Mouse (Mus musculus) lung, postnatal 0 days (tissue): ENCODE measurements at regions not wholly inside any gene's neighbourhood (a gene's known extent, or its start where the extent isn't known, plus 50 kb on each side); places are given as distances from the start of the nearest gene placed in this dataset.

ENCODE experiments used
- ATAC-seq: fragments of 200-750 bp; cut with Nextera tagmentation; 2 replicates; pipeline ENCODE4 v1.8.0; 2017; ENCODE audit warnings: moderate library complexity
- DNase-seq: peaks from one replicate; pipeline ENCODE4 v3.0.0-alpha.2; 2016; ENCODE audit warnings: low spot score
- H3K27ac ChIP-seq: fragments of 300-500 bp; sonication (generic); 2 replicates; pipeline ENCODE4 v1.5.1; 2014; ENCODE audit warnings: antibody characterized with exemption, mild to moderate bottlenecking, low read length, mixed read lengths
- H3K27me3 ChIP-seq: fragments of 300-500 bp; sonication (generic); replicated peaks from 2 replicates; pipeline ENCODE4 v1.6.1; 2014; ENCODE audit warnings: low read length, mixed read lengths; ENCODE audit not compliant: insufficient read depth
- H3K36me3 ChIP-seq: fragments of 300-500 bp; sonication (generic); 2 replicates; pipeline ENCODE4 v1.6.1; 2014; ENCODE audit warnings: low read length, mixed read lengths; ENCODE audit not compliant: insufficient read depth
- H3K4me1 ChIP-seq: fragments of 300-500 bp; sonication (generic); 2 replicates; pipeline ENCODE4 v1.6.1; 2014; ENCODE audit warnings: antibody characterized with exemption, low read depth, low read length, mixed read lengths; ENCODE audit not compliant: insufficient read depth
- H3K4me2 ChIP-seq: fragments of 300-500 bp; sonication (generic); replicated peaks from 2 replicates; pipeline ENCODE4 v1.6.1; 2014; ENCODE audit warnings: low read depth, mild to moderate bottlenecking, low read length, moderate library complexity, mixed read lengths
- H3K4me3 ChIP-seq: fragments of 300-500 bp; sonication (generic); 2 replicates; pipeline ENCODE4 v1.5.1; 2014; ENCODE audit warnings: low read depth, low read length
- H3K9ac ChIP-seq: fragments of 300-500 bp; sonication (generic); replicated peaks from 2 replicates; pipeline ENCODE4 v1.6.1; 2014; ENCODE audit warnings: low read depth, mild to moderate bottlenecking
- H3K9me3 ChIP-seq: fragments of 300-500 bp; sonication (generic); 2 replicates; pipeline ENCODE4 v1.6.1; 2016; ENCODE audit warnings: low read length, mixed read lengths
- CTCF ChIP-seq: IDR thresholded peaks from 2 replicates; pipeline ENCODE4 v1.5.1; 2016; ENCODE audit warnings: antibody characterized with exemption, mild to moderate bottlenecking
- EP300 ChIP-seq: IDR thresholded peaks from 2 replicates; pipeline ENCODE4 v1.6.1; 2016; ENCODE audit warnings: antibody characterized with exemption, mild to moderate bottlenecking, control low read depth
- WGBS: fragments of 180-500 bp; shearing (Covaris S2); extraction: QIAGEN DNeasy Blood & Tissue Kit; methylation state at CpG from one replicate; pipeline ENCODE4 v1.1.7; 2014; 5-methylcytosine and 5-hydroxymethylcytosine counted together

DNA sequence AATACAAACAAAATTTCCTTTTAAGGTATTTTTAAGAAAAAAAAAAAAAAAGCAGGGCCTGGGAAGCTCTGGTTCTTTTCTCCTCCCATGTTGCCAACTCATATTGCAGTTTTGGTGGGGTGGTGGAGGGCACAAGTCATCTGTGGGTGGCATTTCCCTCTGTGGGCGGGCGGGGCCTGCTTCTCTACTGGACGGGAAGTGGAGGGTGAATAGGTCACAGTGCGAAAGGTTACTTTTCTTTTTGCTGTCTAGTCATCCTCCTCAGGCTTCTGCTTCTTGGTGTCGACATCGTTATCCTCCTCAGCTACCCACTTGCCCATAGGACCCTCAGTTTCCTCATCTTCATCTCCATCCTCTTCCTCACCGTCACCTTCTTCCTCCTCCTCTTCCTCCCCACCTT lies 55.3 kb upstream of the Plcb1 start:
- ATAC-seq (no peak), DNase-seq (no peak)
- Histone ChIP-seq H3K4me1 (no peaks in the 10 kb centered on the region), H3K4me2 (no peak overlapping the region), H3K27ac (no peak overlapping the region), H3K4me3 (no peak overlapping the region), H3K27me3 (no peaks in the 10 kb centered on the region), H3K9me3 (no peaks in the 10 kb centered on the region), H3K36me3 (no peaks in the 10 kb centered on the region), H3K9ac (no peak overlapping the region)
- WGBS = 79% methylated on average over 7 of the region's 7 CpGs
- no peak for TF ChIP-seq EP300

DNA sequence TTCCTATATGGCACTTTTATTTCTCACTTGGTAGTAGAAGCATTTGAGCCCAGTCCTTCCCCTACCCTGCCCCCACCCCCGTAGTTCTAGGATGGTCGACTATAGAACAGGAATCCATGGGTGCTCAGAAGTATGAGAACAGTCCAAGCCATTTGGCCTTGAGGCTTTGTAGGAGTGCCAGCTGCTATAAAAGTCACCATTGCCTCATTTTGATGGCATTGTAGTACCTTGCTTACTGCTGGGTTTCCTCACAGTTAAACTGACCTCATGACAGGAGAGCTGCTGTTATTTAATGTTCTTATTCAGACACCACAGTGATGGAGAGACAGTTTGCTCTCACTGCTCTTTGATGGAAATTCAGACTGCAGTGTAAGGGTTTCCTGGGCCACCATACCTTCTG lies 59.2 kb upstream of the Plcb1 start:
- ATAC-seq (no peak), DNase-seq (no peak)
- no peaks in the 10 kb centered on the region for H3K27me3 ChIP-seq
- no peak overlapping the region for H3K4me3 ChIP-seq
- no peaks in the 10 kb centered on the region for H3K9me3 ChIP-seq
- no peak overlapping the region for H3K9ac ChIP-seq
- no peak overlapping the region for H3K27ac ChIP-seq
- H3K36me3 ChIP-seq = no peaks in the 10 kb centered on the region
- 74% methylated on average over 2 of the region's 2 CpGs for WGBS
- TF ChIP-seq CTCF (no peak), EP300 (no peak)
- H3K4me2 ChIP-seq = no peak overlapping the region
- no peaks in the 10 kb centered on the region for H3K4me1 ChIP-seq

DNA sequence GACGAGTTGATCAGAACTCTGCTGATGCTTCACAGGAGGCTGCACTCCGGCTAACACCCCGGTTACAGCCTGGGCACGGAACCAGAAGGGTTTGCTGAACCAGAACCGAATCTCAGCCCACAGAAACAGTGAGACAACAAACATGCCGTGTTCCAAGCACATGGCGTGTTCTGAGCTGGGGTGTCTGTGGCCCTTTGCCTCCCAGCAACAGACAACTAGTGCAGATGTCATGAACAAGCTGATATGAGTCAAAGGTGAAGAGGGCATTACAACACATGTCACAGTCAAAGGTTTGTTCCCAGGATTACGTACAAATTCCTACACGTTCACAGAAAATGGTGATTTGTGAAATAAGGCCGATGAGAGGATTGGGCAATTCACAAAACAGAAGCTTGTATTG lies 61.8 kb upstream of the Plcb1 start:
- Histone ChIP-seq H3K4me1 (no peaks in the 10 kb centered on the region), H3K9ac (no peak overlapping the region), H3K27me3 (no peaks in the 10 kb centered on the region), H3K4me2 (no peak overlapping the region), H3K36me3 (no peaks in the 10 kb centered on the region), H3K27ac (no peak overlapping the region), H3K4me3 (no peak overlapping the region), H3K9me3 (no peaks in the 10 kb centered on the region)
- 54% methylated on average over 10 of the region's 10 CpGs for WGBS
- ATAC-seq = peak; percentile 62; the same call in 1 of the 2 replicates
- no peak for TF ChIP-seq CTCF
- peak; percentile 40; the same call in 1 of the 2 replicates for TF ChIP-seq EP300
- DNase-seq = peak; percentile 42

DNA sequence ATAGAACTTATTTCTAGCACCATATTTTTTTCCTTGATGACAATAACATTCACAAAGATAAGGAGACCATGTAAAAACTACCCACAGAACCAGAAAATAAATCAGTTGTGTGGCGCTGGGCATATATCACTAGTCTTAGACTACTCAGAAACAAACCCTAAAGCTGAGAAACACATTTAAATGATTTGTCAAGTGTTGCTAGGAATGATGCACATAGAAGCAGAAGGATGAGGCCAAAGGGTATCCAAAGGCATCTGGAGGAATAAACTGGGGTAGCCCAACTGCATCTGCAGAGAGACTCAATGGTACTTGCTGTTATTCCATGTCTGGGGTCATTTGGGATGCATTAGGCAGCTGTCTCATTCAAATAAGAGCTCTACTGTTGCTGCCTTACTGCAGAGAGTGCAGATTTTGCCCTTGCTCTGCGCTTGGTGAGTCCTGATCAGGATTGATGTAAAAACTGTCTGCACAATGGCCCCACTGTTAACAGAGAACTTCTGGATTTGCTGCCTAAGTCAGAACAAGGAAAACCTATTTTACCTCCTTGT lies 68.0 kb upstream of the Plcb1 start:
- DNase-seq (no peak), ATAC-seq (no peak)
- 78% methylated on average over 2 of the region's 2 CpGs for WGBS
- TF ChIP-seq EP300 (no peak), CTCF (no peak)
- Histone ChIP-seq H3K4me3 (no peak overlapping the region), H3K36me3 (no peaks in the 10 kb centered on the region), H3K9me3 (no peaks in the 10 kb centered on the region), H3K4me2 (no peak overlapping the region), H3K27ac (no peak overlapping the region), H3K27me3 (no peaks in the 10 kb centered on the region), H3K4me1 (no peaks in the 10 kb centered on the region), H3K9ac (no peak overlapping the region)

DNA sequence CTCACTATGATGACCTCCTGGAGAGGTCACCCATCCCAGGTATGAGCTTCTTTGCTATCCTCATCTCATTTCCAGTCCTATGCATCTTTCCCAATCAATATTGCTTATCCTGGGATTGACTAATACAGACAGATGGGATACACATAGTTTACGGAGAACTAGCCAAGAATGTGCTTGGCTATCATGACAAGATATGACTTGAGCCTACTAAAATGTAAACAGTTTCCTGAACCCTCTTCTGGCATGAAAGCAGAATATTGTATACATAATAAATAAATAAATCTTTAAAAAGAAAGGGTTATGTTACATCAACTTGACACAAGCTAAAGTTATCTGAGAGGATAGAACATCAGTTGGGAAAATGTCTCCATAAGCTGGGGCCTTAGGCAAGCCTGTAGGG lies 69.3 kb upstream of the Plcb1 start:
- peak; percentile 18 for DNase-seq
- Histone ChIP-seq H3K9ac (no peak overlapping the region), H3K36me3 (no peaks in the 10 kb centered on the region), H3K4me2 (no peak overlapping the region), H3K4me3 (no peak overlapping the region), H3K4me1 (no peaks in the 10 kb centered on the region), H3K27me3 (no peaks in the 10 kb centered on the region), H3K9me3 (no peaks in the 10 kb centered on the region), H3K27ac (no peak overlapping the region)
- ATAC-seq = 0 out of 2 replicates have a peak, but pooled peaks have one; percentile 17
- TF ChIP-seq EP300 = no peak
- no peak for TF ChIP-seq CTCF
- 62% methylated on average over 1 of the region's 1 CpGs for WGBS

DNA sequence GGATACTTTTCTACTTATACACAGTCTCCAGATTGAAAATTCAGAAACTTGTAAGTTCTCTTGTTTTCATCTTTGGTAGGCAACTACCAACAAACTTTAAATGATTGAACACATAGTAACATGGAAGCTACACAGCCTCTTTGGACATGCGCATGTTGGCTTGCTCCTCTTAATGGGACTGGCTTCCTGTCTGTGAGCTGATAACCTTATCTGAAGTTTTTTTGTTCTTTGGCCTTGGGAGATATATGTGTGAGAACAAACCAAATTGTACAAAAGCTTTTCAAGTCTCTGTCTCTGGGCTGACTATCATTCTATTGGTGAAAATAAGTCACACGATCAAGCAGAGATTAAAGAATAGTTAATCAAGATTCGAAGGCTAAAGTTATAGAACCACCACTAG lies 70.1 kb upstream of the Tmx4 start:
- H3K9ac ChIP-seq = no peak overlapping the region
- no peak for ATAC-seq

DNA sequence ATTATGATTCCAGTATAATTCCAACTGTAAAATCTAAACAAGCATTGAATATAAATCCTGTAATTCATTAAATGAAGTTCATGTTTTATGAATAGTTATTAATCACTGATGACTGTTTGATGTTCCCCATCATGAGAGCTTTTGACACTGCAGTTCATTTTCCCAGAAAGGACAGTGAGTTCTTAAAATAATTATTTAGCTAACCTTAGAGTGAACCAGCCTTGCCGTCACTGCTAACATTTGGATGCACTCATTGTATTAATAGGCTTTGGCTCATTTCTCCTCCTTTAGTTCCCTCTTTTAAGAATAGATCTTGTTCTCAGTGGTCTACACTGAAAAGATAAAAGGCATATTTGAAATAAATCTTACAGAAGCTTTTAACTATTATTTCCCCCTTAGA lies 64.8 kb upstream of the Tmx4 start:
- Histone ChIP-seq H3K9ac (no peak overlapping the region), H3K27ac (no peak overlapping the region), H3K27me3 (no peaks in the 10 kb centered on the region), H3K36me3 (no peaks in the 10 kb centered on the region), H3K9me3 (no peaks in the 10 kb centered on the region), H3K4me2 (no peak overlapping the region), H3K4me1 (no peaks in the 10 kb centered on the region), H3K4me3 (no peak overlapping the region)
- DNase-seq = no peak
- no peak for TF ChIP-seq CTCF
- TF ChIP-seq EP300 = no peak
- no peak for ATAC-seq
- WGBS = 48% methylated on average over 1 of the region's 1 CpGs

More for the DNA sequence above, 70.1 kb upstream of the Tmx4 start:
- 85% methylated on average over 3 of the region's 3 CpGs for WGBS
- Histone ChIP-seq H3K36me3 (no peaks in the 10 kb centered on the region), H3K27ac (no peak overlapping the region), H3K9me3 (no peaks in the 10 kb centered on the region), H3K4me3 (no peak overlapping the region), H3K4me2 (no peak overlapping the region), H3K4me1 (no peaks in the 10 kb centered on the region), H3K27me3 (no peaks in the 10 kb centered on the region)
- TF ChIP-seq EP300 (no peak), CTCF (no peak)
- no peak for DNase-seq
